Mouse (Mus musculus) embryonic fibroblast, embryonic 13.5 days (primary cell): ENCODE data around the gene Tab1.

Experiments
- CTCF ChIP-seq: IDR thresholded peaks from 2 replicates; pipeline ENCODE4 v1.5.1; 2011; ENCODE audit warnings: mild to moderate bottlenecking, control low read depth, low read length, moderate library complexity, borderline replicate concordance; ENCODE audit not compliant: insufficient read depth
- POLR2A ChIP-seq: IDR thresholded peaks from 2 replicates; pipeline ENCODE4 v1.6.1; 2011; ENCODE audit warnings: low read depth, mild to moderate bottlenecking, control low read depth, low read length, moderate library complexity

- TF ChIP-seq CTCF (no peak), POLR2A (peak; percentile 100)
Measured at GRCm38 (mm10) chr15:80083276-80083731, 49.6 kb upstream of the Tab1 start.
